Mouse (Mus musculus): Measurements from ENCODE around the gene Cacna1s. TPM values are rescaled to one million over a fixed set of nuclear protein-coding genes. Genes with fewer than 3 reads are reported as not detected.

The Cacna1s gene
- polyA plus RNA-seq, 1 experiment from 2014 or later, result 0.17 TPM

DNA sequence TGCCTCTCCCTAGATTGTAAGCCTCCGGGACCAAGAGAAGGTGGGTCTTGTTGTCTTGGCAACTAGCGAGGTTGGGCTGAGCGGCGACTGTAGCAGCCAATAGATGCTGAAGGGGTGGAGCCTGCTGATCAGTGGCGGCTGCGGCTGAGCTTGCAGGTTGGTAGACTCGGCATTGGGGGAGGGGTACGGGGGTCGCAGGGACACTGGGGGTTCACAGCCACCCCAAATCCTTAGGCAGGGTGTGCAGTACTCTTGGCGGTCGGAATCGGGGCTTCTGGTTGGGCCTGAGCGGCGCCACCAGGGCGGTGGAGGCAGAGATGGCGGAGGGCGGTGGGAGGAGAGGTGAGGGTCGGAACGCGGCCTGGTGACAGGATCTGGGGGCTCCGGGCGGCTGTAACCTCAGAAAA lies 34.6 kb upstream of the Cacna1s start:
- Histone ChIP-seq H3K9me3 (ENCODE audit: control insufficient read depth, low read length) (no peaks in the 10 kb centered on the region), H3K36me3 (ENCODE audit: control insufficient read depth, insufficient read depth, low read length) (peaks cover 3% of the 10 kb centered on the region; the same call in 1 of the 2 replicates), H3K4me1 (ENCODE audit: control insufficient read depth, insufficient read depth, low read length) (0 out of 2 replicates have a peak, but pooled peaks cover 2% of the 10 kb centered on the region), H3K4me3 (ENCODE audit: low read depth, low read length) (peak overlapping the region; percentile 72), H3K27ac (replicated peaks; ENCODE audit: low read depth, low read length) (0 out of 2 replicates have a peak overlapping the region, but pooled peaks have one; percentile 15), H3K9ac (ENCODE audit: low read length) (peak overlapping the region; percentile 81), H3K27me3 (ENCODE audit: control insufficient read depth, insufficient read depth, low read length) (no peaks in the 10 kb centered on the region), H3K4me2 (ENCODE audit: low read depth, severe bottlenecking) (peak overlapping the region; percentile 74)
- peak; percentile 99 for ATAC-seq (ENCODE audit: insufficient number of reproducible peaks, low FRiP score, low TSS enrichment, low read depth)
- DNase-seq (ENCODE audit: low spot score), result peak; percentile 95
- 0% methylated on average over 22 of the region's 22 CpGs for WGBS

- H3K4me2 ChIP-seq (ENCODE audit: low read depth, severe bottlenecking), result peak overlapping the region; percentile 74
- H3K9me3 ChIP-seq (ENCODE audit: control insufficient read depth, low read length), result no peaks in the 10 kb centered on the region
- 0 out of 2 replicates have a peak, but pooled peaks cover 2% of the 10 kb centered on the region for H3K4me1 ChIP-seq (ENCODE audit: control insufficient read depth, insufficient read depth, low read length)
- DNase-seq (ENCODE audit: low spot score) (peak; percentile 73), ATAC-seq (ENCODE audit: insufficient number of reproducible peaks, low FRiP score, low TSS enrichment, low read depth) (peak; percentile 44)
- H3K27ac ChIP-seq (replicated peaks; ENCODE audit: low read depth, low read length), result 0 out of 2 replicates have a peak overlapping the region, but pooled peaks have one; percentile 15
- peaks cover 3% of the 10 kb centered on the region; the same call in 1 of the 2 replicates for H3K36me3 ChIP-seq (ENCODE audit: control insufficient read depth, insufficient read depth, low read length)
- 8% methylated on average over 24 of the region's 24 CpGs for WGBS
- H3K9ac ChIP-seq (ENCODE audit: low read length), result peak overlapping the region; percentile 81
- H3K27me3 ChIP-seq (ENCODE audit: control insufficient read depth, insufficient read depth, low read length), result no peaks in the 10 kb centered on the region
- peak overlapping the region; percentile 72 for H3K4me3 ChIP-seq (ENCODE audit: low read depth, low read length)
These were observed 34.0 kb upstream of the Cacna1s start for GRCm38 (mm10) chr1:136018390-136019189.

- no peak overlapping the region for H3K4me3 ChIP-seq (ENCODE audit: low read depth, low read length)
- H3K9ac ChIP-seq (ENCODE audit: low read length), result 0 out of 2 replicates have a peak overlapping the region, but pooled peaks have one; percentile 27
- no peak overlapping the region for H3K4me2 ChIP-seq (ENCODE audit: low read depth, severe bottlenecking)
- H3K36me3 ChIP-seq (ENCODE audit: control insufficient read depth, insufficient read depth, low read length), result peaks cover 35% of the 10 kb centered on the region
- WGBS, result 44% methylated on average over 7 of the region's 7 CpGs
- DNase-seq (ENCODE audit: low spot score) (peak; percentile 27), ATAC-seq (ENCODE audit: insufficient number of reproducible peaks, low FRiP score, low TSS enrichment, low read depth) (no peak)
- H3K4me1 ChIP-seq (ENCODE audit: control insufficient read depth, insufficient read depth, low read length), result peaks cover 17% of the 10 kb centered on the region
- H3K9me3 ChIP-seq (ENCODE audit: control insufficient read depth, low read length), result no peaks in the 10 kb centered on the region
- no peaks in the 10 kb centered on the region for H3K27me3 ChIP-seq (ENCODE audit: control insufficient read depth, insufficient read depth, low read length)
- peak overlapping the region; percentile 36; the same call in 1 of the 2 replicates for H3K27ac ChIP-seq (replicated peaks; ENCODE audit: low read depth, low read length)
These were observed 22.3 kb upstream of the Cacna1s start for GRCm38 (mm10) chr1:136030201-136030600.

GRCm38 (mm10) chr1:136031697-136032096 lies 20.9 kb upstream of the Cacna1s start:
- Histone ChIP-seq H3K27ac (replicated peaks; ENCODE audit: low read depth, low read length) (no peak overlapping the region), H3K27me3 (ENCODE audit: control insufficient read depth, insufficient read depth, low read length) (no peaks in the 10 kb centered on the region), H3K9me3 (ENCODE audit: control insufficient read depth, low read length) (no peaks in the 10 kb centered on the region), H3K9ac (ENCODE audit: low read length) (no peak overlapping the region), H3K4me2 (ENCODE audit: low read depth, severe bottlenecking) (no peak overlapping the region), H3K4me1 (ENCODE audit: control insufficient read depth, insufficient read depth, low read length) (peaks cover 17% of the 10 kb centered on the region), H3K4me3 (ENCODE audit: low read depth, low read length) (no peak overlapping the region), H3K36me3 (ENCODE audit: control insufficient read depth, insufficient read depth, low read length) (peaks cover 35% of the 10 kb centered on the region)
- 74% methylated on average over 8 of the region's 8 CpGs for WGBS
- ATAC-seq (ENCODE audit: insufficient number of reproducible peaks, low FRiP score, low TSS enrichment, low read depth), result no peak
- no peak for DNase-seq (ENCODE audit: low spot score)

DNA sequence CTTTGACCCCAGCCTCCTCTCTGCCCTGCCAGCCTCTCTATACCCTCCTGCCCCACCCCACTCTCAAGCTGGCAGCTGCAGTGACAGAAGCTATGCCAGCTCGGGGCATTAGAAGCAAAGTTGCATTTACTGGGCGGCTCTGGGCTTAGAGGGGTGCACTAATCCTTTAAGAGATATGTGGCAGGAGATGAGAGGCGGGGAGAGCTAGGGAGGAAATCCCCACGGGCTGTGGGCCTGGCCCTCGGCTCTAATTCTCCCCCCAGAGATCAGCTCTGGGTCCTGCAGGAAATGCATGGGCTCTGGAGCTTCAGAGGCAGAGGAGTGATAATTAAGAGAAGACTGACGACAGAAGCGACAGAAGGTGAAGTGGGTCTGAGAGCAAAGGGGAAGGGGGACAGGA lies 19.6 kb upstream of the Cacna1s start:
- Histone ChIP-seq H3K9me3 (ENCODE audit: control insufficient read depth, low read length) (no peaks in the 10 kb centered on the region), H3K9ac (ENCODE audit: low read length) (no peak overlapping the region), H3K4me3 (ENCODE audit: low read depth, low read length) (no peak overlapping the region), H3K4me1 (ENCODE audit: control insufficient read depth, insufficient read depth, low read length) (peaks cover 17% of the 10 kb centered on the region), H3K27ac (replicated peaks; ENCODE audit: low read depth, low read length) (no peak overlapping the region), H3K36me3 (ENCODE audit: control insufficient read depth, insufficient read depth, low read length) (peaks cover 25% of the 10 kb centered on the region), H3K27me3 (ENCODE audit: control insufficient read depth, insufficient read depth, low read length) (no peaks in the 10 kb centered on the region), H3K4me2 (ENCODE audit: low read depth, severe bottlenecking) (no peak overlapping the region)
- 50% methylated on average over 7 of the region's 7 CpGs for WGBS
- DNase-seq (ENCODE audit: low spot score) (no peak), ATAC-seq (ENCODE audit: insufficient number of reproducible peaks, low FRiP score, low TSS enrichment, low read depth) (no peak)

- H3K36me3 ChIP-seq (ENCODE audit: control insufficient read depth, insufficient read depth, low read length), result peaks cover 12% of the 10 kb centered on the region
- H3K27ac ChIP-seq (replicated peaks; ENCODE audit: low read depth, low read length), result no peak overlapping the region
- H3K27me3 ChIP-seq (ENCODE audit: control insufficient read depth, insufficient read depth, low read length), result 0 out of 2 replicates have a peak, but pooled peaks cover 4% of the 10 kb centered on the region
- 0 out of 2 replicates have a peak, but pooled peaks cover 12% of the 10 kb centered on the region for H3K4me1 ChIP-seq (ENCODE audit: control insufficient read depth, insufficient read depth, low read length)
- no peak for DNase-seq (ENCODE audit: low spot score)
- no peak for ATAC-seq (ENCODE audit: insufficient number of reproducible peaks, low FRiP score, low TSS enrichment, low read depth)
- H3K9ac ChIP-seq (ENCODE audit: low read length), result no peak overlapping the region
- WGBS, result 81% methylated on average over 5 of the region's 5 CpGs
- no peak overlapping the region for H3K4me3 ChIP-seq (ENCODE audit: low read depth, low read length)
- H3K4me2 ChIP-seq (ENCODE audit: low read depth, severe bottlenecking), result no peak overlapping the region
- H3K9me3 ChIP-seq (ENCODE audit: control insufficient read depth, low read length), result no peaks in the 10 kb centered on the region
These were observed 13.6 kb upstream of the Cacna1s start for GRCm38 (mm10) chr1:136038746-136039538.

GRCm38 (mm10) chr1:136040452-136040851 lies 12.1 kb upstream of the Cacna1s start:
- Histone ChIP-seq H3K4me2 (ENCODE audit: low read depth, severe bottlenecking) (peak overlapping the region; percentile 10; the same call in 1 of the 2 replicates), H3K36me3 (ENCODE audit: control insufficient read depth, insufficient read depth, low read length) (peaks cover 2% of the 10 kb centered on the region; the same call in 1 of the 2 replicates), H3K9ac (ENCODE audit: low read length) (no peak overlapping the region), H3K9me3 (ENCODE audit: control insufficient read depth, low read length) (no peaks in the 10 kb centered on the region), H3K27me3 (ENCODE audit: control insufficient read depth, insufficient read depth, low read length) (0 out of 2 replicates have a peak, but pooled peaks cover 4% of the 10 kb centered on the region), H3K4me3 (ENCODE audit: low read depth, low read length) (no peak overlapping the region), H3K4me1 (ENCODE audit: control insufficient read depth, insufficient read depth, low read length) (0 out of 2 replicates have a peak, but pooled peaks cover 12% of the 10 kb centered on the region), H3K27ac (replicated peaks; ENCODE audit: low read depth, low read length) (no peak overlapping the region)
- DNase-seq (ENCODE audit: low spot score) (peak; percentile 36), ATAC-seq (ENCODE audit: insufficient number of reproducible peaks, low FRiP score, low TSS enrichment, low read depth) (no peak; the same call in 1 of the 2 replicates)
- WGBS, result 10% methylated on average over 11 of the region's 11 CpGs

DNA sequence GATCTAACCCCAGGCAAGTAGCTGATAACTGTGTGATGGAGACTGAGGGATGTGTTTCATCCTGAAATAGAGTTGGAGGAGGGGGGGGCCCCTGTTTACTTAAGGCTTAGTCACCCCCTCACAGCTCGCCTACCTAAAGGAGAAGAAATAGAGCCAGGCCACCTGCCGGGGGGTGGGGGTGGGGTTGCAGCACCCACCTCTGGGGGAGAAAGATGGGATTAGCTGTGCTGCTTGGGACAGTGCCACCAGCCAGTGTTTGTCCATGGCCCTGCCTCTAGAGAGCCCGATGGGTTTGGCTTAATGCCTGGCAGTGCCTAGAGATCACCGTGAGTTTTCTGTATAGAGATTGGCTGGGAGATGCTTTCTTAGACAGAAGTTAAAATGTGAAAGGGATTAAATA lies 11.7 kb upstream of the Cacna1s start:
- no peaks in the 10 kb centered on the region for H3K9me3 ChIP-seq (ENCODE audit: control insufficient read depth, low read length)
- 0 out of 2 replicates have a peak, but pooled peaks cover 4% of the 10 kb centered on the region for H3K27me3 ChIP-seq (ENCODE audit: control insufficient read depth, insufficient read depth, low read length)
- ATAC-seq (ENCODE audit: insufficient number of reproducible peaks, low FRiP score, low TSS enrichment, low read depth) (no peak), DNase-seq (ENCODE audit: low spot score) (no peak)
- peaks cover 1% of the 10 kb centered on the region; the same call in 1 of the 2 replicates for H3K36me3 ChIP-seq (ENCODE audit: control insufficient read depth, insufficient read depth, low read length)
- 39% methylated on average over 4 of the region's 4 CpGs for WGBS
- H3K4me2 ChIP-seq (ENCODE audit: low read depth, severe bottlenecking), result peak overlapping the region; percentile 10; the same call in 1 of the 2 replicates
- H3K27ac ChIP-seq (replicated peaks; ENCODE audit: low read depth, low read length), result no peak overlapping the region
- H3K4me3 ChIP-seq (ENCODE audit: low read depth, low read length), result no peak overlapping the region
- no peak overlapping the region for H3K9ac ChIP-seq (ENCODE audit: low read length)
- 0 out of 2 replicates have a peak, but pooled peaks cover 12% of the 10 kb centered on the region for H3K4me1 ChIP-seq (ENCODE audit: control insufficient read depth, insufficient read depth, low read length)

Measured in limb, embryonic 11.5 days (tissue).